In the genomic region with DNA sequence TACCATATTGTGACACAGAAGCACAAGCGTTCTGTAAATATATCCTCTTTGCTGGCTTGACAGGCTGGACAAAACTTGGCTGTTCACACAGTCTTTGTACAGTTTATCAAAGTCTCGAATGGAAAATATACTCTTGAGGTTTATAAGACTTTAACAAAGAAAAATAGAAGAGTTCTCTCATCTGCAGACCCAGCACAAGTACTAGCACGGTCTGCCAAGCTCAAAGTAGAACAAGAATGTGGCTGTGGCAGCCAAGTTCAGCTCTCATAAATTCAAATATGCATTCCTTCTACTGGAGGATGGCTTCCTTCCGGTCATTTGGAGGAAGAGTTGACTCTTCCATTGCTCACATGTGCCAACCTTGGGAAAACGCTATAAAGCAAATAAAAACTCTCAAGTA, we compare ENCODE assay signal across 12 mouse cellular contexts.
DNase-seq lines count a peak whose midpoint lies in the region; ATAC-seq and TF ChIP-seq lines count a peak whose summit lies in the region.
"Had no signal": no experiment of that assay in that cellular context is flagged by ENCODE, and none has a peak within 500 bp of the region (broad histone marks: within the 10 kb centered on the region; RNA-seq: fewer than 3 reads in every experiment).

No protein-coding gene starts in this region.

- 55% methylated on average over 5 of the region's 5 CpGs for WGBS in kidney, embryonic 15.5 days
- 78% methylated on average over 5 of the region's 5 CpGs for WGBS in hindbrain, postnatal 0 days
- 59% methylated on average over 5 of the region's 5 CpGs for WGBS in cerebellum, adult 2 months

- peak; percentile 23 for DNase-seq in kidney, adult 11 months
- DNase-seq in kidney, adult 18-20 months: no peak
- DNase-seq in gastrocnemius, postnatal 14 days: peak; percentile 18
- DNase-seq in lung, postnatal 25 days (ENCODE audit: low spot score): peak; percentile 38
- no peak for DNase-seq in cerebellum, postnatal 25 days
- DNase-seq in hindbrain, postnatal 0 days (ENCODE audit: low spot score): no peak
- DNase-seq in cerebellum, adult 2 months: no peak

- H3K4me1 ChIP-seq in kidney, embryonic 15.5 days: peaks cover 15% of the 10 kb centered on the region; the same call in 1 of the 2 replicates
- no peaks in the 10 kb centered on the region for H3K4me1 ChIP-seq in hindbrain, postnatal 0 days (ENCODE audit: insufficient read depth, low read length)
- no peaks in the 10 kb centered on the region; the same call in 1 of the 2 replicates for H3K4me1 ChIP-seq in cerebellum, adult 2 months (ENCODE audit: control insufficient read depth, insufficient read depth, low read length)

- H3K27ac ChIP-seq in kidney, embryonic 15.5 days: peak overlapping the region; percentile 37
- H3K27ac ChIP-seq in hindbrain, postnatal 0 days: no peak overlapping the region
- H3K27ac ChIP-seq in cerebellum, adult 2 months (ENCODE audit: insufficient read depth, low read length): no peak overlapping the region
- H3K27ac ChIP-seq: embryonic facial prominence, embryonic 13.5 days; intestine, embryonic 15.5 days; liver, embryonic 14.5 days had no signal

- intact Hi-C loops in gastrocnemius, postnatal 14 days (cut with DNase I; ENCODE audit: low total_unique reads): no loop called here

- no peak overlapping the region for H3K4me2 ChIP-seq in kidney, embryonic 15.5 days
- no peak overlapping the region for H3K4me2 ChIP-seq in hindbrain, postnatal 0 days (ENCODE audit: low read depth, low read length)
- H3K4me2 ChIP-seq: embryonic facial prominence, embryonic 13.5 days; intestine, embryonic 15.5 days had no signal

- H3K27me3 ChIP-seq in kidney, embryonic 15.5 days: no peaks in the 10 kb centered on the region
- H3K27me3 ChIP-seq in hindbrain, postnatal 0 days (ENCODE audit: insufficient read depth, low read length): no peaks in the 10 kb centered on the region
- no peaks in the 10 kb centered on the region for H3K27me3 ChIP-seq in cerebellum, adult 2 months (ENCODE audit: control insufficient read depth, insufficient read depth, low read length)
- H3K27me3 ChIP-seq: CH12.LX; embryonic facial prominence, embryonic 13.5 days; intestine, embryonic 15.5 days had no signal

- no peaks in the 10 kb centered on the region for H3K9me3 ChIP-seq in kidney, embryonic 15.5 days (replicated peaks)
- no peaks in the 10 kb centered on the region for H3K9me3 ChIP-seq in hindbrain, postnatal 0 days (ENCODE audit: low read length)
- H3K9me3 ChIP-seq: embryonic facial prominence, embryonic 13.5 days; intestine, embryonic 15.5 days had no signal

- no peak for TF ChIP-seq CTCF in hindbrain, postnatal 0 days (IDR thresholded peaks at IDR 0.05; ENCODE audit: low read depth)
- TF ChIP-seq CTCF in cerebellum, adult 2 months (IDR thresholded peaks at IDR 0.05; ENCODE audit: borderline replicate concordance, insufficient read depth, low read depth, low read length): no peak

- H3K9ac ChIP-seq in kidney, embryonic 15.5 days: no peak overlapping the region
- H3K9ac ChIP-seq in hindbrain, postnatal 0 days (replicated peaks; ENCODE audit: low read length): no peak overlapping the region
- H3K9ac ChIP-seq: embryonic facial prominence, embryonic 13.5 days; intestine, embryonic 15.5 days; liver, embryonic 14.5 days had no signal

- H3K36me3 ChIP-seq in kidney, embryonic 15.5 days: no peaks in the 10 kb centered on the region
- no peaks in the 10 kb centered on the region for H3K36me3 ChIP-seq in hindbrain, postnatal 0 days (ENCODE audit: insufficient read depth, low read length)
- H3K36me3 ChIP-seq: embryonic facial prominence, embryonic 13.5 days; intestine, embryonic 15.5 days had no signal

- no peak overlapping the region for H3K4me3 ChIP-seq in kidney, embryonic 15.5 days (replicated peaks)
- no peak overlapping the region for H3K4me3 ChIP-seq in hindbrain, postnatal 0 days (ENCODE audit: low read length)
- H3K4me3 ChIP-seq in cerebellum, adult 2 months (replicated peaks; ENCODE audit: insufficient read depth, low read depth, low read length): no peak overlapping the region
- H3K4me3 ChIP-seq: embryonic facial prominence, embryonic 13.5 days; intestine, embryonic 15.5 days had no signal

- no peak for TF ChIP-seq POLR2A in cerebellum, adult 2 months (IDR thresholded peaks at IDR 0.05; ENCODE audit: borderline replicate concordance, insufficient read depth, low read length)

- ATAC-seq in kidney, embryonic 15.5 days (replicated peaks; ENCODE audit: low FRiP score): no peak
- ATAC-seq in hindbrain, postnatal 0 days: no peak
- ATAC-seq: intestine, embryonic 15.5 days had no signal

Comparison
In these comparisons a context has a peak if more than half of its experiments do, and no peak if none do; other contexts are left out.
1. DNase-seq: peak in kidney, adult 11 months (single experiment), gastrocnemius, postnatal 14 days (single experiment) and lung, postnatal 25 days (single experiment); none in kidney, adult 18-20 months (single experiment), cerebellum, postnatal 25 days (0 of 2), hindbrain, postnatal 0 days (single experiment) and cerebellum, adult 2 months (0 of 2).